Mouse (Mus musculus) small intestine, adult 2 months (tissue): Measurements from ENCODE around the gene Eno3.

ENCODE experiments used
- CTCF ChIP-seq: fragments of 200-500 bp; IDR thresholded peaks from 2 replicates; pipeline ENCODE4 v1.5.1; 2012; ENCODE audit warnings: low read depth, mild to moderate bottlenecking, control low read depth, inconsistent platforms, low read length, moderate library complexity, mixed read lengths; ENCODE audit not compliant: insufficient replicate concordance, insufficient read length; ENCODE audit errors: extremely low read depth
- POLR2A ChIP-seq: fragments of 200-500 bp; IDR thresholded peaks from 2 replicates; pipeline ENCODE4 v1.6.1; 2012; ENCODE audit warnings: low read depth, mild to moderate bottlenecking, control low read depth, inconsistent platforms, low read length, moderate library complexity

DNA sequence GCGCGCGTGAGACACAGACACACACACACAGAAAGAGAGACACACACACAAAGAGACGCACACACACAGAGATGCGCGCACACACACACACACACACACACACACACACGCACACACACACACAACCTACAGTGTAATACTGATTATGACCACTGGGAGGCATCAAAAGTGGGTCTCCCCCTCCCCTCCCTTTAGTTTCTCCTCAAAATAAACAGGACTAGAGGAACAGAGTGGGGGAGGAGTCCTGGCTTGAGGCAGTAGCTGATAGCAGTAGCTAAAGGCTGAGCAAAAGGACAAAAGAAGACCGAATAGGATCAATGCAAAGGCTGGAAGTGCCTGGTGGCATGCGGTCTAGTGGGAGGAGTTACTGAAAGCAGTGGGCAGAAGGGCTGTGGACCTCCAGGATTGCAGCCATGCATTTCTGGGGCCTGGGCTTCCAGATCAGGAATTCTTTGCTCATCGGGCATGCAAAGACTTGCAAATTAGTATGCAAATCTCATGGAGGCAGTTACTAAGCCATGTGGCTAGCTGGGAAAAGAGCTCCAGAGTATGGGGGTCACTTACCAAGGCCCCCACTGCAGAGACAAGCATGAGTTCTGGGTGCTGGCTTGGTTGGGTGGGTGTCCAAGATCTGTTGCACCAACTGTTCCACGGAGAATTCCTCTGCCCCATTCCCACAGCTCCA is 25.0 kb downstream of the Eno3 start:
- TF ChIP-seq CTCF, result no peak; the same call in 1 of the 2 replicates
- TF ChIP-seq POLR2A, result no peak
